Mouse (Mus musculus) brain, embryonic 14.5 days (tissue): ENCODE measurements around the gene Ttc22. TPM values are rescaled to one million over a fixed set of nuclear protein-coding genes. Genes with fewer than 3 reads are reported as not detected.

Experiments
- DNase-seq: peaks from one replicate; pipeline ENCODE4 v3.0.0-alpha.2; 2011; ENCODE audit warnings: low read depth
- CTCF ChIP-seq: fragments of 200-500 bp; IDR thresholded peaks from 2 replicates; pipeline ENCODE4 v1.5.1; 2012; ENCODE audit warnings: inconsistent platforms, mild to moderate bottlenecking, moderate library complexity, borderline replicate concordance; ENCODE audit not compliant: insufficient read depth, insufficient read length; ENCODE audit errors: extremely low read depth
- POLR2A ChIP-seq: fragments of 200-500 bp; IDR thresholded peaks from 2 replicates; pipeline ENCODE4 v1.6.1; 2012; ENCODE audit warnings: mild to moderate bottlenecking, inconsistent platforms, borderline replicate concordance; ENCODE audit not compliant: poor library complexity, insufficient read depth, insufficient read length, severe bottlenecking; ENCODE audit errors: extremely low read depth
- polyA plus RNA-seq: library from polyadenylated mRNA; depleted of rRNA; stranded (reverse); fragments of >200 nt; gene quantifications from 2 replicates; pipeline ENCODE4 v1.2.3, GENCODE M21; 2012

The Ttc22 gene
- polyA plus RNA-seq, 1 experiment: 1.8 TPM

DNA sequence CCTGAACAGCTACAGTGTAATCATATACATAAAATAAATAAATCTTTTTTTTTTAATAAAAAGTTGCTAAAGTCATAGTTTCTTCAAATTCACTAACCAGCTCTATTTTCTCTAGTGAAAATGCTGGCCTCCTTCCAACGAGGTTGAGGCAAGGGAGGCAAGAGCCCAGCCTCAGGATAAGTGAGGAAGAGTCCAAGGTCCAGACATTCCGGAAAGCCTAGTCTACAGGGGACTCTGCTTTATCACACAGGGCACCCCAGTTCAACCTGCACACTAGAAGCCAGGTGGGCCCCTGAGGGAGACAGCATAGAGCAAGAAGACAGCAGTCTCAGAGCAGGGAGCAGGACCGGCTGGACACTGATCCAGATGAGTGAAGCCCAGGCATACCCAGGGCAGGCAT, 804 bp upstream of the Ttc22 start:
- TF ChIP-seq CTCF (no peak), POLR2A (no peak)

DNA sequence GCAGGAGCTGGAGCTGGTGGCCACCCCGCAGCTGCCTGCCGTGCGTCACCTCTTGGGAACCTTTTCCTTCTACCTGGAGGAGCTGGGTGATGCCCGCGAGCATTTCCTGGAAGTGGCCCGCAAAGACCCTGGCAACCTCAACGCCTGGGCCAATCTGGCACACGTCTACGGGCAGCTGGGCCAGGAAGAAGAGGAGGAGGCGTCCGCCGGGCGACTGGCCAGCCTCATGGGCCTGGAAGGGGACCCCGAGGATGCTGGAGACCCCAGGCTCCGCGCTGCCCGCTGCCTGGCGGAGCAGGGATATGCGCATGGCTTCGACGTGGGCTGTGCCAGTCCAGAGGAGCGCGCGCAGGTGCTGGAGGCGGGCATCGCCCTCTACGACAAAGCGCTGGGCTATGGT, 480 bp downstream of the Ttc22 start:
- no peak for TF ChIP-seq POLR2A
- no peak for TF ChIP-seq CTCF
- DNase-seq: no peak

More for the DNA sequence above, 804 bp upstream of the Ttc22 start:
- no peak for DNase-seq

DNA sequence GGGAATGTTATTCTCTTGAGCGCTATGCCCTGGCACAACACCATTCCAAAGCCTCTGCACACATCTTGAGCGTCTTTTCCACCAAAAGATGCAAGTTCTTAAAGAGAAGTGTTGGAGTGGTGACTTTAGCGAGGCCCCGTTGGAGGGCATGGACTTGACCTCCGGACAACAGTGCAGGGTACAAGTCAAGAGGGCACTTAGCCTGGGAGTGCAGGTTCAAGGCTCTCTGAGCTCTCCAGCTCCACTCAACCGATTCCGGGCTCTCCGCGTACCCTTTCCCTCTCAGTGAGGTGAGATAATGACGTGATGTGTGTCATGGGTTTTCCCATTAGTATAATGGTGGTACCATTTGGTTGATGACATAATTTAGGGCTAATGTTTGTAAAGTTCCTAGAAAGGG, 2.0 kb downstream of the Ttc22 start:
- DNase-seq: no peak

DNA sequence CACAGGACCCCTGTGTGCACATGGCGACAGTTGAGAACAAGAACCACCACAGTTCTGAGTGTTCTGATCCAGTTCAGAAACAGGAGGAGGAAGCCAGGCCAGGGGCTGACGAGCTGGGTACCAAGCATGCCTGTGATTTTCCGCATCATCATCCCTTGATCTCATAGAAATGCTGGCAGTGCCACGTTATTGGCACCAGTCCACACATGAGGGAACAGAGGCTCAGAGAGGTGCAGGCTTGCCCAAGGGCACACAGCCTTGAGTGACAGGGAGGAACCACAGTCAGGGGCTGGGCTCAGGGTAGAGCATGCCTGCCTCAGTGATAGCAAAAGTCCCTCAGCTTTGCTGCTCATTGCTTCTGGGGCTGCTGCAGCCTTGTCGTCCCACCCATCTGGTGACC, 5.6 kb downstream of the Ttc22 start:
- DNase-seq: no peak
- no peak for TF ChIP-seq POLR2A
- no peak for TF ChIP-seq CTCF

More for the DNA sequence above, 2.0 kb downstream of the Ttc22 start:
- TF ChIP-seq POLR2A: no peak
- TF ChIP-seq CTCF: no peak

DNA sequence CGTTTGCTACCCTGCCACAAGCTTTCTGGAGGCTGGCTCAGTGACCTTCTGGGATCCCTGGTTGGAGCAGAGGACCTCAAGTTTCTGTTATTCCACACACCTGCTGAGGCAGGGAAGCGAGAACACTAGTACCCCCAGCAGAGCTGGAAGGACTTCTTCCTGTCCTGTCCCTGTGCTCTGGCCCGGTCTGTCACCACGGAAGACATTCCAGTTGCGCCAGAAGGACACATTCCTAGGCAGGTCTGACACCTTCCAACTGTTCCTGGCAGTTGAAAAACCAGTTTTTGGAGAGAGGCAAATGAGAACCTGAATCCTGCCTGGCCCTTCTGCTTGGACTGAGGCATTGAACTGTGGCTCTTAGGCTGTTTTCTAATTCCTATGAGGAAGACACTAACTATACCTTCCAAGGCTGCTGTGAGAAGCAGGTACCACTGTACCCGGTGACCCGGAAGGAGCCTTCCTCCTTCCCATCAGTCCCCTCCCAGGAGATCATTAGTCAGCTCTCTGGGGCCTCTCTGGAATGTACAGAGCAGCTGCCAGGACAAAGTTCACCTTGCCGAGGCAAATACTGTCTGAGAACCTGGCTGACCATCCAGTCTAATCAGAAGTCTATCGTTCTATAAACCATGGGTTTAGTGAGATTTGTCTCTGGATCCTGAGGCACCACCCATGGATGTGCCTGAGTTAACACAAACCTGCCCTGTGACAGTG, 6.6 kb downstream of the Ttc22 start:
- TF ChIP-seq POLR2A: no peak
- TF ChIP-seq CTCF: no peak
- DNase-seq: no peak

DNA sequence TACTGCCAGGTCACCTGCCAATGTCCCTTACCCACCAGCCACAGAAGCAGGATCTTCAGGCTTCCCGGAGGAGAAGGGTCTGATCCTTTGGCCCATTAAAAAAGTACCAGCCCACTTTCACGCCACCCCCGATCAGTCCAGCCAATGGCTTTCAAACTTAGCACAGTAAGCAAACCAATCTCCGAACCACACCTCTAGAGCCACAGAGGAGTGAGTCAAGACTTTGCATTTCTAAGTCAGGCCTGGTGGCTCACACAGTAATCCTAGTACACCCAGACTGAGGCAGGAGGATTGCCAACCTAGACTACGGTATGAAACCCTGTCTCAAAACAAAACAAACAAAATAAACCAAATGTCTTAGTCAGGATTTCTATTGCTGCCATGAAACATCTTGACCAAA, 7.1 kb downstream of the Ttc22 start:
- no peak for TF ChIP-seq CTCF
- no peak for TF ChIP-seq POLR2A
- no peak for DNase-seq

DNA sequence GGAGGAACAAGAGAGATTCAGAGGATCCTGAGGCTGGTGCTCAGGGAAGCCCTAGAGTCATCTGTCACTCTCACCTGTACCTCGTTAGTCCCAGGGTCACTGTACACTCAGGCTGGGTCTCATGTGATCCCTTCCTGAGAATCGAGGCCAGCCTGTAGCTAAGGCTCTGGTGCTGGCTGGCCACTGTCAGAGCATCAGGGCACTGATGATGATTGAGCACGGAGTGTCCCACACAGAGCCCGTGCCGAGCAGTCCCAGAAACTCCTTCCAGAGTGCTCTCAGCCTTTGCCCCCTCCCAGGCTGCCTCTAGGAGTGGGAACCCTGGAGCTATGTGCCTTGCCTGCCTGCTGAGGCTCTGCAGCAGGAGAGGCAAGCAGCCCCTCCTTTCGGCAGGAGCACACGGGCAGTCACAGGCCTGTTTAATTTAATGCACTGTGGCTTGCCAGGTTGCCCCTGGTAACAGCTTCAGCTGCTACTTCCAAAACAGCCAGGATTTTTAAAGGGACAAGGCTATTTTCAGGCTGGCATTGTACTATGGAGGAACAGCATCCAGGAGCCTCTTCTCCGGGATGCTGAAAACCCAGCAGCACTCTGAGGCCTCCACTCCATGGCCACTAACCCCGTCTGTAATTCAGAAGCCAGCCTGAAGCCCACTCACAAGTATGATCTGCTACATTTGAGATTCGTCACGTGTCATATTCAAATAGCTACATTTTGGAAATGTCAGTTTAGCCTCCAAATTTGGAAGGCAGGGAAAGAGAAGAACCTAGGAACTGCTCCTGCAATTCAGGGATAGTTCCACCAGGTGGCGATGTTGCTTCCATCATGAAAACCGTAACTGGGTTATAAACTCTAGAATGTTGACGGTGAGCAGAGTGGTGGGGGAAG, 8.3 kb downstream of the Ttc22 start:
- no peak for TF ChIP-seq POLR2A
- peak; percentile 78; the same call in 1 of the 2 replicates for TF ChIP-seq CTCF
- peak; percentile 93 for DNase-seq

DNA sequence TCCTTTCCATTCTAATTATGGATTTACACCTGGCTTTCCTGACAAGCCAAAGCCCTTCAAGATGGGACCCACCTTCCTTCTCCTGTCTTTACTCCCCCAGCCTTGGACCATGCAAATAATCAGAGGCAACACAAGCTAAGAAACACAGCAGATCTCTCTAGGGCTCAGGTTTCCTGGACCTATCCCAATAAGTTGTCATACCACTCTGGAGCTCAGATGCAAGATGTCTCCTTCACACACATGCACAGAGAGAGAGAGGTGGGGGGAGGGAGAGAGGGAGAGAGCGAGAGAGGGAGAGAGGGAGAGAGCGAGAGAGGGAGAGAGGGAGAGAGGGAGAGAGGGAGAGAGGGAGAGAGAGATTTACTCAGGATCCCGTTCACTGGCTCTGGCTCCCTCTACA, 10.1 kb downstream of the Ttc22 start:
- TF ChIP-seq POLR2A (no peak), CTCF (no peak)
- DNase-seq: peak; percentile 50

DNA sequence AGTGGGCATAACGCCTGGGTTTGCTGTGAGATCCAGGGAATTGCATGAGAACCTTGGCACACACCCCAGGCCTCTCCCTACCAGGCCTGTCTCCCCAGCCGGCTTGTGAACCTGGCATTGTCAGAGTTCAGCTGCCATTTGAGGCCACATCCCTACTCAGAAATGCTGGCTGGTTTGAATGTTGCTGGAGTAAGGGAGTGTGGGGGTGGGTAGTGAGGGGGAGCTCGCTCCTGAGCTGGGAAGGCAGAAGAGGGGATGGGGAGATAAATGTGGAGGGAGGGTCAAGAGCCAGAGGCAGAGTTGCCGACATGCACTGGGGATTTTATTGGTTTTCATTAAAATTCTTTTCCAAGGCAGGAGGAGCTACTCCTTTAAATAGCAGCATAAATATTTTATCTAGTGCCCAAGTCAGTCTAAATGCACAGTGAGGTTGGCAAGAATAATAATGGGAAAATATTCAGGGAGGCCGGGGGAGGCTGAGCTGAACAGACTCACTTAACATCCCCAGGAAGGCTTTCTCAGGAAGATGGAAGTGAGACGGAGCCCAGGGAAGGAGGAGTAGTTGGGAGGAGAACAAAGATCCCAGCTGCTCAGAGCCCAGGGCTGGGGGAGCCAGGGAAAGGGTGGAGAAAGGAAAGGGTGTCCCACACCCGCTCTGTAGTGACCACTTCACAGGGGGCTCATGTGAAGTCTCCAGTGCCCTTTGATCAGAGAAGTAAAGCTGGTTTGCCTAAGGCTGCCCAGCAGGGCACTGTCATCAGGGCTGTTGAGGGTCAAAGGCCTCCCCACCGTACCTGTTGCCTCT, 11.3 kb downstream of the Ttc22 start:
- no peak for TF ChIP-seq POLR2A
- no peak for TF ChIP-seq CTCF
- peak; percentile 64 for DNase-seq

DNA sequence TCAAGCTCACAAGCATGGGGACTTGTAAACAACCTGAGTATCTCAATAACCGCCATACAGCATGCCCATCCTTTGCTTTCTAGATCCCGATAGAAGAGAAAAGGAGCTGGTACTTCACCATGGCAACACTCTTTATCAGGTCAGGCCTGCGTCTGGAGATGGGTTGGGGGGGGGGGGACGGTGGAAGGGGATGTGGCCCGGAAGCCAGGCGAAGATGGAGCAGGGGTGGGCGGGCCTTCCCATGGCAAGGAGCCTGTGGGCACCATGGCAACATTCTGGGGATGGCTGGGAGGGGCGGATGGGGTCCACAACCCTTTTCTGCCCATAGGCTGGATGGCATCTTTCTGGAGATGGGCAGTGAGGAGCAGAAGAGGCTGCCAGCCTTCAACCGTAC, 11.9 kb downstream of the Ttc22 start:
- DNase-seq: no peak
- TF ChIP-seq POLR2A (no peak), CTCF (no peak)

DNA sequence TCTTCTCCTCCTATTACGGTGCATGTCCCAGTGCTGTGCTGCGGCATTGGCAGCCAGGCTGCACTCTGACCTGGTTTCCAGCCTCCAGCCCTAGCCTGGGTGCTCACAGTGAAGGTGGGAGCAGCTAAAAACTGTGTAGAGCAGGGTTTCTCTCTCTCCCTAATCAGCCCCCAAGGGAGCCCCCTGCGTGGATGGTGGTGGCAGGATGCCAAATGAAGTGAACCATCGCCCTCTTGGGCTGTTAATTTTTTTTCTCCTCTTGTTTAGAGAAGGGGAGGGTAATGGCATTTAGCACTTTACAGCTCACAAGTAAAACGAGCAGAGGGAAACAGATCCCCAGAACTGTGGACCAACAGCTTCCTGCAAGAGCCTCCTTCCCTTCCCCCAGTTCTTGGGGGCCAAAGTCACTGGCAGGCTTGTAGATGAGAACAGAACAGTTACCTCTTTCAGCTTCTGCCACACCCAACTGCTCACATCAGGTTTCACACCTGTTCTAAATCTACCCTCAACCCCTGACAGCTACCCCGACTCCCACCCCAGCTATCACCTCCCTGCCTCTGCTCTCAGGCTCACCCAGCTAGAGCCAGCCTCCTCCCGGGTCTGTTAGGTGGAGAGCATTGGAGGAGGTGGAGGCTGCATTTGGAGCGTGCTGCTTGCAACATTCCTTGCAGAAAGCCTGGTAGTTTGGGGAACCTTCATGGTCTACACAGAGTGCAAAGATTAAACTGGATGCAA, 21.4 kb downstream of the Ttc22 start:
- TF ChIP-seq POLR2A: no peak
- no peak for TF ChIP-seq CTCF

DNA sequence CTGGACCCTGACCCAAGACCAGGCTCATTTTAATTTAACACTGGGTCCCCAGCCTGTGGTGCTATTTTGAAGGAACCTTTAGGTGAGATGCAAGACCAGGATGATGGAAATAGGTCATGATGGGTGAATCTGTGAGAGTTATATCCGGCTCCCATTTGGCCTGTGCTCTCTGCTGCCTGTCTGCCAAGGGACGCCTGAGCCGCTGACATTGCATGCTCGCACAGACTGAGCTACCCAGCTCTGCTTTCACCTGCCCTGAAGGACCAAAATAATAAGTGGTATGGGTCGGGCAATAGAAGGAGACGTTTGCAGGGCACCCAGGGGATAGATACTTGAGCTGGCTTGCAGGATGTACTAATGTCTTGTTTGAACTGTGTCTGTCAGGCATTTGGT, 22.0 kb downstream of the Ttc22 start:
- TF ChIP-seq CTCF (no peak), POLR2A (no peak)
- no peak for DNase-seq

More for the DNA sequence above, 21.4 kb downstream of the Ttc22 start:
- no peak for DNase-seq
